Mouse (Mus musculus) erythroblast, embryonic 14.5 days (primary cell): ENCODE measurements around the gene Kctd20.

Experiments used
- GATA1 ChIP-seq: IDR thresholded peaks from 2 replicates; pipeline ENCODE4 v1.6.1; 2012; ENCODE audit warnings: low read length, inconsistent platforms, mixed read lengths
- TAL1 ChIP-seq: IDR thresholded peaks from 3 replicates; pipeline ENCODE4 v1.6.1; 2012; ENCODE audit warnings: low read length, inconsistent platforms, mixed read lengths

- TF ChIP-seq GATA1 (no peak), TAL1 (no peak)
Observed at GRCm38 (mm10) chr17:28988291-28988690, 36.5 kb downstream of the Kctd20 start.
